Mouse (Mus musculus): ENCODE results near the gene Trpm4. TPM values are rescaled to one million over a fixed set of nuclear protein-coding genes. Genes with fewer than 3 reads are reported as not detected.
A peak's percentile ranks its signal among the peaks of the same experiment; 100 is the strongest.

Trpm4 gene
- total and polyA plus RNA-seq, 2 experiments, result 1.2 to 1.5 TPM

DNA sequence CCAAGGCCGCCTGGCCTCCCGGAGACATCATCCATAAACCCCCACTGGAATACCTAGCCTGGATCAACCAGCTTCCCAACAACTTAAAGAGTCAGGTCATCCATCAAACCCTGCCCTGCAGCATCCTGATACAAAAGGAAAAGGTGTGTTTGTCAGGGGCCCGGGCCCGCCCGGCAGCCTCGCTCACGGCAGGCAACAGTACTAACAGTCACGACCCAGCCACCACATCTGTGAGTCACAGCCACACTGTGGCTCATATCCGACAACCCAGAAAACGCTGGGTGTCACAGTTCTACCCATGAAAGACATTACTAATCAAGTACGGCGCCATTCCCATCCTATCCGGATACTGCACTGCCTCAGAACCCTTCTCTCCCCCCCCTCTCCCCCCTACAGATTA, 47.1 kb downstream of the Trpm4 start:
- no peaks in the 10 kb centered on the region for H3K79me2 ChIP-seq (ENCODE audit: control insufficient read depth, insufficient read depth, low read length)
- H3K9ac ChIP-seq (ENCODE audit: low read depth, low read length), result no peak overlapping the region
- H3K4me1 ChIP-seq (ENCODE audit: control insufficient read depth, insufficient read depth, low read length), result no peaks in the 10 kb centered on the region
- no peaks in the 10 kb centered on the region for H3K36me3 ChIP-seq (ENCODE audit: control insufficient read depth, insufficient read depth, low read length)
- no peak overlapping the region for H3K4me3 ChIP-seq (ENCODE audit: insufficient read depth, low read depth, low read length)
- TF ChIP-seq POLR2A (IDR thresholded peaks at IDR 0.05; ENCODE audit: extremely low read depth, insufficient read depth, low read length) (no peak), CTCF (IDR thresholded peaks at IDR 0.05; ENCODE audit: low read depth, low read length) (no peak)
- H3K27me3 ChIP-seq (ENCODE audit: control insufficient read depth, insufficient read depth, low read length), result no peaks in the 10 kb centered on the region
- no peak overlapping the region for H3K27ac ChIP-seq (replicated peaks; ENCODE audit: insufficient read depth, low read depth, low read length)
- WGBS, result 92% methylated on average over 13 of the region's 13 CpGs
- no peak for DNase-seq (ENCODE audit: extremely low read depth, low read depth, low spot score)

DNA sequence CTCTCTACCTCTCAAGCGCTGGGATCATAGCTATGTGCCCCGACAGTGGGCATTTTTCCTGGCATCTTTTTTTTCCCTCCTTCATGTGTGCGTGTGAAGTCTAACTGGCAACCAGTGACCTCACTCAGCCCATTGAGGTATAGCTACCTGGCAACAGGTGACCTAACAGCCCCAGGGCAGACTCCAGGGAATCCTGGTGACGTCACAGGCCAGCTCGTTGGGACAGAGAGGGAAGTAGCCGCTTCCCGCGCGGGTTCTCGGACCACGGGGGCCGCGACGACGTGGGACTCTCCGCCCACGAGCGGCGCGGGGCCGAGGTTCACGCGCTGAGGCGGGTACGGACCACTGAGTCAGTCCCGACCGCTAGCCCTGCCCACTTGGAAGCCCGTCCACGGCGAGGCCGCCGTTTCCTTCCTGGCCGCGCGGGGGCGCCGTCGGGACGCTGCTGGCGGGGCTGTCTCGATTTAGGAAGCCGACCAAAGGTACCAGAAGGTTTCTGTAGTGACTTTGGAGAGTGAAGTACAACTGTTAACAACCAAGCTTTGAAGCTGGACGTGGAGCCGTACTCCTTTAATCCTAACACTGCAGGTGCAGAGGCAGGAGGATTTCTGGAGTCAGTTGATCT, 56.3 kb downstream of the Trpm4 start, which contains the start of gene Slc6a21:
TSS of gene Slc6a21 (plus strand) at position 378 of the 625 bp plus-strand sequence.
- WGBS, result 5% methylated on average over 44 of the region's 44 CpGs
- H3K27ac ChIP-seq (replicated peaks; ENCODE audit: insufficient read depth, low read depth, low read length), result peak within 1 kb of the TSS; percentile 48; the same call in 1 of the 2 replicates
- peak; percentile 67 for DNase-seq (ENCODE audit: extremely low read depth, low read depth, low spot score)
- peaks cover 3% of the 10 kb centered on the region for H3K4me1 ChIP-seq (ENCODE audit: control insufficient read depth, insufficient read depth, low read length)
- no peaks in the 10 kb centered on the region for H3K79me2 ChIP-seq (ENCODE audit: control insufficient read depth, insufficient read depth, low read length)
- no peaks in the 10 kb centered on the region for H3K36me3 ChIP-seq (ENCODE audit: control insufficient read depth, insufficient read depth, low read length)
- peak within 1 kb of the TSS; percentile 93 for H3K4me3 ChIP-seq (ENCODE audit: insufficient read depth, low read depth, low read length)
- no peaks in the 10 kb centered on the region for H3K27me3 ChIP-seq (ENCODE audit: control insufficient read depth, insufficient read depth, low read length)
- no peak for TF ChIP-seq POLR2A (IDR thresholded peaks at IDR 0.05; ENCODE audit: extremely low read depth, insufficient read depth, low read length)
- TF ChIP-seq CTCF (IDR thresholded peaks at IDR 0.05; ENCODE audit: low read depth, low read length), result peak; percentile 88
- peak within 1 kb of the TSS; percentile 97 for H3K9ac ChIP-seq (ENCODE audit: low read depth, low read length)

DNA sequence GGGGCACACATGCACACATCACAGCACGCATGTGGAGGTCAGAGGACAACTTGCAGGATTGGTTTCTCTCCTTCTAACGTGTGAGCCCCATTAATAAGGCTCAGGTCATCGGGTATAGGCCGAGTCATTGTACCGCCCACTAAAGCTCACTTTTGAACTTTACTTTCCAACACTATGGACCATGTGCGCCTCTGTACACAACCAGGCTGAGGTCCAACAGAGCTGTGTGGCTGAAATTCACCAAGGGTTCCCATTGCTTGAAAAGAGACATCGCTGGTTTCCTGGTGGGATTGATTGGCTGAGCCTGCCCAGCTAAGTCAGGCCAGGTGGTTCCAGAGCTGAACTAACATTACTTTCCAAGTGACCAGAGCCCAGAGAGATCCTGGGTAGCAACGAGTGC, 59.9 kb downstream of the Trpm4 start:
- Histone ChIP-seq H3K36me3 (ENCODE audit: control insufficient read depth, insufficient read depth, low read length) (no peaks in the 10 kb centered on the region), H3K27ac (replicated peaks; ENCODE audit: insufficient read depth, low read depth, low read length) (no peak overlapping the region), H3K79me2 (ENCODE audit: control insufficient read depth, insufficient read depth, low read length) (no peaks in the 10 kb centered on the region), H3K27me3 (ENCODE audit: control insufficient read depth, insufficient read depth, low read length) (no peaks in the 10 kb centered on the region), H3K4me1 (ENCODE audit: control insufficient read depth, insufficient read depth, low read length) (peaks cover 3% of the 10 kb centered on the region), H3K4me3 (ENCODE audit: insufficient read depth, low read depth, low read length) (no peak overlapping the region), H3K9ac (ENCODE audit: low read depth, low read length) (no peak overlapping the region)
- TF ChIP-seq POLR2A (IDR thresholded peaks at IDR 0.05; ENCODE audit: extremely low read depth, insufficient read depth, low read length) (no peak), CTCF (IDR thresholded peaks at IDR 0.05; ENCODE audit: low read depth, low read length) (no peak)
- WGBS, result 47% methylated on average over 8 of the region's 8 CpGs
- no peak for DNase-seq (ENCODE audit: extremely low read depth, low read depth, low spot score)

DNA sequence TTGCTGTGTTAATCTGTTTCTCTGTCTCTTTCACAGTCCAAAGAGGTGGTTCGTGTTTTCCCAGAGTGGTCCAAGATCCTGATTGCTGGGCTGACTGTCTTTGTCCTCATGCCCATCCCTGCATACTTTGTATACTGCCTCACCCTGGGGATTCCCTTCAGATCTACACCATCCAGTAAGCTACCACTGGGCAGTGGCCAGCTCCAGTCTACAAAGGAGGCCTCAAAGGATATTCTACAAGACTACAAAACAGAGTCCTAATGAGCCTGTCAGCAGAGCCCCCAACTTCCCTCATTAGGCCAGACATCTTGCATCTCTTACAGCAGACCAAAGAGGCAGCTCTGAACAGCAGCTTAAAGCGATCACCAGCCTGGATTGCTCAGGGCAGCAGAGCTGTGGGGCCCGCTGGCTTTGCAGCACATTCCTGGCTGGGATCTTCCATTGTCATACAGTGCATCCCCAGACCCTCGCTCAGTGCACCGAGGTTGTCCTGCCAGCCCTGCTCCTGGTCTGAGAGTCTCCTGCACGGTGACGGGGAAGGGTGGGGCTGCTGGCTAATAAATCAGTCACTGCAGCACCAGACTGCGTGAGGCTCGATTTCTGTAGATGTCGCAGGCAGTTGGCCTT, 60.7 kb downstream of the Trpm4 start:
- no peaks in the 10 kb centered on the region for H3K27me3 ChIP-seq (ENCODE audit: control insufficient read depth, insufficient read depth, low read length)
- H3K4me1 ChIP-seq (ENCODE audit: control insufficient read depth, insufficient read depth, low read length), result peaks cover 3% of the 10 kb centered on the region
- no peak overlapping the region for H3K27ac ChIP-seq (replicated peaks; ENCODE audit: insufficient read depth, low read depth, low read length)
- no peaks in the 10 kb centered on the region for H3K79me2 ChIP-seq (ENCODE audit: control insufficient read depth, insufficient read depth, low read length)
- TF ChIP-seq CTCF (IDR thresholded peaks at IDR 0.05; ENCODE audit: low read depth, low read length), result no peak
- no peak for TF ChIP-seq POLR2A (IDR thresholded peaks at IDR 0.05; ENCODE audit: extremely low read depth, insufficient read depth, low read length)
- no peak overlapping the region for H3K4me3 ChIP-seq (ENCODE audit: insufficient read depth, low read depth, low read length)
- WGBS, result 90% methylated on average over 10 of the region's 10 CpGs
- no peaks in the 10 kb centered on the region for H3K36me3 ChIP-seq (ENCODE audit: control insufficient read depth, insufficient read depth, low read length)
- no peak overlapping the region for H3K9ac ChIP-seq (ENCODE audit: low read depth, low read length)
- DNase-seq (ENCODE audit: extremely low read depth, low read depth, low spot score), result no peak

DNA sequence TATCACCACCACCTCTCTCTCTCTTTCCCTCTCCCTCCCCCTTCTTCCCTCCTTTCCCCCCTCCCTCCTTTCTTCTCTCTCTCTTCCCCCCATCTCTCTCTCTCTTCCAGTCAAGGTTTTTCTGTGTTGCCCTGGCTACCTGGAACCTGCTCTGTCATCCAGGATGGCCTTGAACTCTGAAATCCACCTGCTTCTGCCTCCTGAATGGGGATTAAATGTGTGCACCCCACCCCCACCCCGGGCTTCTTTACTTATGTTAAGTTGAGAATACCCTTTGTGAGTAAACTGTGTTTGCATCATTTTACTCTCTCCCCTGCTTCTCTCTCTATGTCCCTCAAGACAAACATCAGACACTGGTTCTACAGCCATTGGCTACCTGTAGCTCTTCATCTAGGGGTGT, 68.1 kb downstream of the Trpm4 start:
- 80% methylated on average over 1 of the region's 1 CpGs for WGBS
- no peaks in the 10 kb centered on the region for H3K27me3 ChIP-seq (ENCODE audit: control insufficient read depth, insufficient read depth, low read length)
- TF ChIP-seq CTCF (IDR thresholded peaks at IDR 0.05; ENCODE audit: low read depth, low read length) (no peak), POLR2A (IDR thresholded peaks at IDR 0.05; ENCODE audit: extremely low read depth, insufficient read depth, low read length) (no peak)

DNA sequence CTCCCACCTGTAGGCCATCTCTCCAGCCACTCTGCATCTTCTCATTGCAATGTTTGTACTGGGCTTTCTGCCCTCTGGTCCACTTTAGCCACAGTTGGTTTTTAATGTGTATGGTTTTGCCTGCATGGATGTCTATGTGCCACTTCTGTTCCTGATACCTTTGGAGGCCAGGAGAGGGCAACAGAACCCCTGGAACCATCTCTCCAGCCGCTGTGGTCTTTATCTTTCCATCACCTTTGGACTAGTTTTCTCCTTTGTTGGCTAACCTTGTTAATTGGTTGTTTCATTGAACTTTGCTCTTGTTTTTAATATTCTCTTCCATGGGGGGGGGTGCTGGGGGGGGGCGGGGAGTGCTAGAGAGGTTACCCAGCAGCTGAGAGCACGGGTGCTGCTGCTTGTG, 69.2 kb downstream of the Trpm4 start:
- Histone ChIP-seq H3K79me2 (ENCODE audit: control insufficient read depth, insufficient read depth, low read length) (no peaks in the 10 kb centered on the region), H3K9ac (ENCODE audit: low read depth, low read length) (0 out of 2 replicates have a peak overlapping the region, but pooled peaks have one; percentile 31), H3K36me3 (ENCODE audit: control insufficient read depth, insufficient read depth, low read length) (no peaks in the 10 kb centered on the region), H3K27ac (replicated peaks; ENCODE audit: insufficient read depth, low read depth, low read length) (peak overlapping the region; percentile 66), H3K27me3 (ENCODE audit: control insufficient read depth, insufficient read depth, low read length) (no peaks in the 10 kb centered on the region), H3K4me1 (ENCODE audit: control insufficient read depth, insufficient read depth, low read length) (peaks cover 14% of the 10 kb centered on the region), H3K4me3 (ENCODE audit: insufficient read depth, low read depth, low read length) (no peak overlapping the region)
- TF ChIP-seq CTCF (IDR thresholded peaks at IDR 0.05; ENCODE audit: low read depth, low read length) (peak; percentile 58), POLR2A (IDR thresholded peaks at IDR 0.05; ENCODE audit: extremely low read depth, insufficient read depth, low read length) (no peak)
- DNase-seq (ENCODE audit: extremely low read depth, low read depth, low spot score), result peak; percentile 90
- WGBS, result 26% methylated on average over 3 of the region's 3 CpGs

More for the DNA sequence above, 68.1 kb downstream of the Trpm4 start:
- Histone ChIP-seq H3K4me1 (ENCODE audit: control insufficient read depth, insufficient read depth, low read length) (peaks cover 14% of the 10 kb centered on the region), H3K79me2 (ENCODE audit: control insufficient read depth, insufficient read depth, low read length) (no peaks in the 10 kb centered on the region), H3K27ac (replicated peaks; ENCODE audit: insufficient read depth, low read depth, low read length) (no peak overlapping the region), H3K9ac (ENCODE audit: low read depth, low read length) (no peak overlapping the region), H3K4me3 (ENCODE audit: insufficient read depth, low read depth, low read length) (no peak overlapping the region), H3K36me3 (ENCODE audit: control insufficient read depth, insufficient read depth, low read length) (no peaks in the 10 kb centered on the region)
- DNase-seq (ENCODE audit: extremely low read depth, low read depth, low spot score), result peak; percentile 52
